Mouse (Mus musculus) activated CD4-positive, CD25-positive, alpha-beta regulatory T cell (primary cell): ENCODE results near the gene Nkg7. TPM values are rescaled to one million over a fixed set of nuclear protein-coding genes. Genes with fewer than 3 reads are reported as not detected.

ENCODE experiments used
- polyA plus RNA-seq, 2 experiments: library from polyadenylated mRNA; unstranded; fragments of 100-300 nt; shearing (Covaris generic); gene quantifications; one replicate each; pipeline ENCODE4 v1.2.1; 2017

Nkg7 gene
- polyA plus RNA-seq = 100 to 1,000 TPM; 231 to 393 TPM

GRCm38 (mm10) chr7:43436341-43437255 is at the start of gene Nkg7:
Nkg7 (plus strand) TSS chr7:43437073.

GRCm38 (mm10) chr7:43408131-43408553 is 28.7 kb upstream of the Nkg7 start, which contains the start of gene Siglecg:
Siglecg (plus strand) TSS chr7:43408204.

GRCm38 (mm10) chr7:43427406-43427805 is 9.5 kb upstream of the Nkg7 start, which contains the start of gene Lim2:
Lim2 (plus strand) TSS chr7:43427670.

GRCm38 (mm10) chr7:43440482-43440881 is 3.6 kb downstream of the Nkg7 start, which contains the start of gene Cldnd2:
Cldnd2 (plus strand) TSS chr7:43440782.

GRCm38 (mm10) chr7:43443917-43444293 is 7.0 kb downstream of the Nkg7 start, which contains the start of the genes Etfb and Gm45233:
Etfb (plus strand) TSS chr7:43444083.
Gm45233 (plus strand) TSS chr7:43444128.

GRCm38 (mm10) chr7:43462851-43463250 is 26.0 kb downstream of the Nkg7 start, which contains the start of gene Vsig10l:
Vsig10l (plus strand) TSS chr7:43463151.

Other genes with a start within 250 kb of the Nkg7 start
- 10 to 100 TPM; 15.0 to 21.1 TPM for gene Zfp715, start 123.8 kb upstream of the Nkg7 start, polyA plus RNA-seq
- gene Siglecf, start 85.7 kb upstream of the Nkg7 start, polyA plus RNA-seq = under 1 TPM; 0.24 to 1.00 TPM
- 1 to 10 TPM in 1 of 2 experiments, under 1 TPM in 1; 0.66 to 1.6 TPM for gene Siglecg, start 28.9 kb upstream of the Nkg7 start, polyA plus RNA-seq
- gene Lim2, start 9.4 kb upstream of the Nkg7 start, polyA plus RNA-seq = not detected
- under 1 TPM in 1 of 2 experiments, not detected in 1; 0.45 TPM for gene Cldnd2, start 3.7 kb downstream of the Nkg7 start, polyA plus RNA-seq
- gene Etfb, start 7.0 kb downstream of the Nkg7 start, polyA plus RNA-seq = 100 to 1,000 TPM; 142 to 168 TPM
- not detected for gene Gm45233, start 7.1 kb downstream of the Nkg7 start, polyA plus RNA-seq
- 1 to 10 TPM; 4.1 to 5.4 TPM for gene Vsig10l, start 26.1 kb downstream of the Nkg7 start, polyA plus RNA-seq
- not detected for gene Iglon5, start 53.0 kb downstream of the Nkg7 start, polyA plus RNA-seq
- under 1 TPM; 0.04 to 0.07 TPM for gene 4931406B18Rik, start 68.9 kb downstream of the Nkg7 start, polyA plus RNA-seq
- gene Cd33, start 107.4 kb downstream of the Nkg7 start, polyA plus RNA-seq = not detected
- gene Zfp658, start 125.2 kb downstream of the Nkg7 start, polyA plus RNA-seq = 1 to 10 TPM; 3.5 to 4.6 TPM
- 10 to 100 TPM in 1 of 2 experiments, 1 to 10 TPM in 1; 8.5 to 10.1 TPM for gene Zfp719, start 142.5 kb downstream of the Nkg7 start, polyA plus RNA-seq
- under 1 TPM in 1 of 2 experiments, not detected in 1; 0.07 TPM for gene Zfp819, start 170.1 kb downstream of the Nkg7 start, polyA plus RNA-seq
- not detected for gene Ceacam18, start 197.6 kb downstream of the Nkg7 start, polyA plus RNA-seq
- under 1 TPM; 0.51 to 0.80 TPM for gene Siglece, start 223.1 kb downstream of the Nkg7 start, polyA plus RNA-seq
- gene Ctu1, start 234.9 kb downstream of the Nkg7 start, polyA plus RNA-seq = 10 to 100 TPM in 1 of 2 experiments, 1 to 10 TPM in 1; 8.3 to 13.4 TPM